Mouse (Mus musculus) cerebellum, postnatal 36 days (tissue): ENCODE measurements around the gene Spcs2.

ENCODE experiments used
- DNase-seq, 2 experiments: peaks; one replicate each; pipeline ENCODE4 v3.0.0; 2021 to 2022; ENCODE audit warnings: mixed read lengths in 2 of 2

Spcs2 gene

DNA sequence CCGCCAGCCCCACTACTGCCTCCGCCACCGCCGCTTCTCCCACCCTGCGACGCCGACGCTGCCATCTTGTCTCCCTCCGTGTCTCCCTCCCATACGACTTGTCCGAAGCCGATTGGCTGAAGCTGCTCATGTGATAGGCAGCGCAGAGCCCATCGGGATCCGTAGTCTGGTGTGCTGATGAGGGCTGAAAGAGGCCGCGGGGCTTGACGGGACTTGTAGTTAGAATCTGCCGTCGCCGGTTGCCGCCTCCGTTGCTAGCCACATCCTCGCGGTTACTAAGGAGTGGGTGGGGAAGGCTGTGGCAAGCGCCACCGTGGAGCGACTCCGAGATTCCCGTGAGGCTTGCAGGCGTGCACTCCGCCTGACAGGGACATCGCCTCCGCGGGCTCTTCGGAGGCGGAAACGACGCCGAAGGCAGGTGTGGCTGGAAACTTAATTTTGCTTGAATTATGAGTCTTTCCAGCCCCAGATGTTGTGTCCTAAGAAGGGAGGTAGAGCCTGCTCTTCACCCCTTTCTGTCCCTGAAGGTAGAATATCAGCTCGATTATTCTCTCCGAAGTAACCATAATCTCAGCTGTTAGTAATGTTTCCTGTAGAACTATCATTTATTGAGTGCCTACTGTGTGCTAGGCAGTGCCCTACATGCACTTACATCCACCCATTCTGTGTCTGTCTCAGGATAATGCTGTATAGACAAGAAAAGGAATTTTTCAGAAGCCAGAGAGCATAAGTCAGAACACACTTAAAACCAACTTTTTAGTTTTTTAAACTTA lies 4.3 kb downstream of the Spcs2 start, which contains the start of gene Xrra1:
Gene Xrra1, plus strand, starts transcription at position 304 of the 773 bp plus-strand sequence.
- DNase-seq = peak; percentile 95 to 96

- no peak for DNase-seq
Observed at GRCm38 (mm10) chr7:99858175-99858812, 5.0 kb downstream of the Spcs2 start.

- DNase-seq = no peak
Observed at GRCm38 (mm10) chr7:99856266-99856861, 6.9 kb downstream of the Spcs2 start.

GRCm38 (mm10) chr7:99854311-99854710 lies 9.0 kb downstream of the Spcs2 start:
- DNase-seq = no peak

DNA sequence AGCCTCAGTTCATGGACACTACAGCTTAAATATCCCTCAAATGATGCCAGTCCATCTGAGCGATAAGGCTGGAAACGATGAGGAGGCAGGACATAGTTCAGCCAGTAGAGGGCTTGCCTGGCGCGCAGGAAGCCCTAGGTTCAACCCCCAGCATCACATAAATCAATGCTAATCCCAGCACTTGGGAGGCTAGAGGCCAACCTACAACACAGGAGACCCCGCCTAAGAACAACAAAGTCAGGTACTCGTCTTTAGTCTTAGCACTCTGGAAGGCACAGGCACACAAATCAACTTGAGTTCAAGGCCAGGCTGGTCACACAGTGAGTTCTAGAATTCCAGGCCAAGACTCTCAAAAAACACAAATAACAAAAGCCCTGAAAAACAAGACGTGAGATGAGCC lies 9.9 kb downstream of the Spcs2 start:
- no peak for DNase-seq

GRCm38 (mm10) chr7:99851618-99852017 lies 11.6 kb downstream of the Spcs2 start:
- no peak for DNase-seq

- no peak for DNase-seq
Observed at GRCm38 (mm10) chr7:99851121-99851520, 12.1 kb downstream of the Spcs2 start.

GRCm38 (mm10) chr7:99850534-99850933 lies 12.7 kb downstream of the Spcs2 start:
- no peak for DNase-seq

GRCm38 (mm10) chr7:99845533-99846236 lies 17.6 kb downstream of the Spcs2 start:
- no peak for DNase-seq

DNA sequence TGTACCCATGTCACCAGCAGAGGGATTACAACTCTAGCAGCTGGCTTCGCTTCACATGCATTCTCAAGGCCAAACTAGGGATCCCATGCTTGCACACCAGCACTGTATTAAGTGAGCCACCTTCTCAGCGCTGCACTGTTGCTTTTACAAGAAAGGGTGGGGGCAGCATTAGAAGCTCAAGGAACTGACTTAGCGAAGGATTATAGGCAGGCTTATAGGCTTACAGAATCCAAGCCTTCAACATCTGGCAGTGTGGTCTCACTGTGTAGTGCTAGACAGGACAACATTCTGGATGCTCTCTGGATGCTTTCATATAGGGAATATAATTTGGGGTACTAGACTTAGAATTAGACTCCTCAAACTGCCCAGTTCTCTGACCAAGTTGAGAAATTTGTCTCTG lies 25.0 kb downstream of the Spcs2 start:
- DNase-seq = no peak

GRCm38 (mm10) chr7:99837358-99838071 lies 25.7 kb downstream of the Spcs2 start:
- DNase-seq = no peak

DNA sequence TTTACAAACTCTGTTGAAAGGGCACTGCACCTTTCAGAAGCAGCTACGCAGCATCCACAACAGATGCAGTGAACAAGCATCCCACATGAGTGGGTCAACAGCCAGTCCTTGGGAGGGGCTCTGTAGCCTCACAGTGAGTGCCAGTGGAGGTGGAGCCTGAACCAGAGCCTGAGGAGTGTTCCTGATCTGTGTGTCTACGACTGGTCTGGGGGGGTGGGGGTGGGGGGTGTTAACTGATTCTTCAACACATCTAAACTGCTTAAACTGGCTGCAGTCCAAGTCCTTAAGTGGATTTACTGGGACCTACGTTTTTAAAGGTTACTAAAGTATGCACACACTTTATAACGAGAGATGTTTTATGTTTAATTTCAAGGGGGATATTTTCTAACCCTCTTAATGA lies 26.5 kb downstream of the Spcs2 start:
- DNase-seq = no peak

DNA sequence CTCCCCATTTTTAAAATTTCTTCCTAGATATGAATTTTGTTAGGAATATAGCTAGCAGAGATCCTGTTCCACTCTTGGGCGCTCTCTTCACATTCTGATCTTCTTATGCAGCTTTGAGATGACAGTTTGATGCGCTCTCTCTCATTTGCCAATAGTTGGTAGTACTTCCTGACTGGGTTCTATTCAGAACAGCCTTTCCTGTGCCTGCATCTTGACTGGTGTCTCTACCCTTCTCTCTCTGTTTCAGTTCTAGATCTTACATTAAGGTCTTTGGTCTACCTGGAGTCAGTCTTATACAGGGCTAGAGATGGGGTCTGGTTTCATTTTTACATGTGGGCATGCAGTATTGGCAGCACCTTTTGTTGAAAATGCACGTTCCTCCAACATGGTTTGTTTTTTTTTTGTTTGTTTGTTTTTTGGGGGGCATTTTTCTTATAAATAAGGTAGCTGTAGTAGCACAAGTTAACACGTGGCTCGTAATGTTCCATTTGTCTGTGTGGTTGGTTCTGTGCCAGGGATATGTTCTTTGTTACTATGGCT lies 28.9 kb downstream of the Spcs2 start:
- DNase-seq = no peak

- no peak for DNase-seq
Observed at GRCm38 (mm10) chr7:99833846-99834222, 29.4 kb downstream of the Spcs2 start.

- DNase-seq = no peak
Observed at GRCm38 (mm10) chr7:99833115-99833845, 30.0 kb downstream of the Spcs2 start.

DNA sequence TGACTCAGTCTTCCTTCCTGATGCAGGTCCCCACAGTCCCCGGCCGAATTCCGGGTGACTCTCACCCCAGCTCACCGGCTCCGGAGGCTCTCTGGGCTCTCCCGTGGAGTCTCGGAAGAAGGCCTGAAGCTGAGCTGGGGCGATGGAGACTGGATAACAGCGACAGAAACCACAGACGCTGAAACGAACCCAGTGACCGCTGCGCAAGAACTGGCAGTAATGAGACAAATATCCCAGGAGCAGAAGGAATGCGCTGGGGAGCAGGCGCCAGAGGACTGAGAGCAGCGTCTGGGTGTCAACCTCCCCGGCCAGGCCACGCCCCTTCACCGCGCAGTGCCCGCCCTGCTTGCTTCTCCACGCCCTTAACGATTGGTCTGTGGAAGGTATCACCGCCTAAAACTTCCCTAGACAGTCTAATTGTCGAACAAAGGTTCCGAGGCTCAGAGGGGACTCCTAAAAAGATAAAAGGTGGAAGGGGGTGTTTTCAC lies 35.1 kb downstream of the Spcs2 start, which contains the start of gene Neu3:
Gene Neu3, minus strand, starts transcription at position 335 of the 488 bp plus-strand sequence.
- DNase-seq = peak; percentile 91 to 94

DNA sequence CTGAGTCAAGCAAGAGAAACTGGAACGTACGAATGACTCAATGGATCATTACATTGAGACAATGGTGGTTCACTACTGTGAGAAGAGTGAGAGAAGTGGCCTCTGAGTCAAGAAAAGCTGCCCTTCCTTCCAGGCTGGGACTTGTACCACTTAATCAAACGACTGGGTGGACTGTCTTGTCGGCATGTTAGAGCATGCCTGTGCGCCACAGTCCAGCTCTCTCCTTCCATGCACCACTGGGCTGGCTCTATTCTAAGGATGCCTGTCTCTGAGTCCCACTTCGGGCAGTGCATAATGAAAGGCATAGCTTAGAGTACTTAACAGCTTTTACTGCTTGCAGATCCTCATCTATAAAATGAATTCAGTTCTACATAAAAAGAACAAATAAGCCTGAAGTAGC lies 37.2 kb downstream of the Spcs2 start:
- no peak for DNase-seq

GRCm38 (mm10) chr7:99825511-99825910 lies 37.8 kb downstream of the Spcs2 start:
- no peak for DNase-seq

DNA sequence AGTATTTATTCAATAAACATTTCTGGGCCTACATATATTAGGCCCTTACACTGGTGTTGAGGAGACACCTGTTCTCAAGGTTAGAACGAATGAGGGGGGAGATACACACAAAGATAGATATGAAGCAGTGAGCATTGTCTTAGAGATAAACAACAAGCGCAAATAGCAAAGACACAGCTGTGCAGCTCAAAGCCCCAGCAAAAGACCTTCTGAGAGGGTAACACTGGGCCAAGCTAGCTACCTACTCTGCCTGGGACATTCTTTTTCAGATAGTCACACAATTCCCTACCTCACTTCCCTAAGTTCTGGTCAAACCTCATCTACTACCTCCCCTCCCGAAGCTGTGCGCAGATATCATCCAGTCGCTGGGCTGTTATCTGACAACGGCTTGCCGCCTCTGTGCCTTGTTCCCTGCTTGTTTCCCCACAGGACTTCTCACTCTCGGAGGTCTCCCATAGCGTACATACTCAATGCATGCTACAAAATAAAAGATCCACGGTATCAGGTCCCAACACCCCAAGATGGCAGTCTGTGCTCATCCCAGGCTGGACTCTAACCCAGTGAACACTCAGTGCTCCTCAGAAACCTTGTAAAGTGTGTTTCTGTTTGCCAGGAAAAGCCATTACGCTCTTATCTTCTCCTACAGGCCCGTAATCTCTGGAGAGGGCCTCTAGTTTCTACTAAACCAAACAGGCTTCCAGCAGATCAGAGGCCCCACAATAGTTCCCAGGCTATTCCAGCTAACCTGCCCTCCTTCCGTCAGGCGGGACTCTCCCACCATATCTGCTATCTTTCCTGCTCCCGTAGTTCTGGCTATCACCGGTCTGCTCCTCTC lies 38.4 kb downstream of the Spcs2 start:
- no peak for DNase-seq

GRCm38 (mm10) chr7:99823045-99823663 lies 40.1 kb downstream of the Spcs2 start:
- DNase-seq = no peak
